Mouse (Mus musculus) MEL (cell line): Measurements from ENCODE around the gene Phlda1. TPM values are rescaled to one million over a fixed set of nuclear protein-coding genes. Genes with fewer than 3 reads are reported as not detected.

Experiments used
- DNase-seq: peaks from one replicate; pipeline ENCODE4 v3.0.0; 2011; ENCODE audit warnings: low read depth, low spot score
- H3K27ac ChIP-seq: 2 replicates; pipeline ENCODE4 v1.5.1; 2012; ENCODE audit warnings: low read depth, mild to moderate bottlenecking, control low read depth, low read length, moderate library complexity; ENCODE audit not compliant: control insufficient read depth
- H3K27me3 ChIP-seq, 2 experiments: fragments of 150-350 bp in 1 of 2; sonication (generic) in 1 of 2; 2 replicates each; pipeline ENCODE4 v1.6.1; 2012; ENCODE audit warnings: low read length in 2 of 2, mild to moderate bottlenecking in 2 of 2, improper control_type of control experiment in 1 of 2, moderate library complexity in 1 of 2; ENCODE audit not compliant: insufficient read depth in 2 of 2, control insufficient read depth in 1 of 2
- H3K36me3 ChIP-seq, 2 experiments: 2 replicates each; pipeline ENCODE4 v1.6.1; 2012 to 2014; ENCODE audit warnings: low read length in 2 of 2, improper control_type of control experiment in 1 of 2, inconsistent platforms in 1 of 2, mild to moderate bottlenecking in 1 of 2; ENCODE audit not compliant: insufficient read depth in 2 of 2, control insufficient read depth in 1 of 2
- H3K4me1 ChIP-seq, 2 experiments: fragments of 150-350 bp in 1 of 2; sonication (generic) in 1 of 2; 2 replicates each; pipeline ENCODE4 v1.6.1; 2012; ENCODE audit warnings: low read length in 2 of 2, improper control_type of control experiment in 1 of 2, mild to moderate bottlenecking in 1 of 2; ENCODE audit not compliant: insufficient read depth in 2 of 2, control insufficient read depth in 1 of 2
- H3K4me3 ChIP-seq, 2 experiments: fragments of 150-350 bp in 1 of 2; sonication (generic) in 1 of 2; 2 replicates each; pipeline ENCODE4 v1.5.1; 2012; ENCODE audit warnings: low read depth in 2 of 2, low read length in 2 of 2, mild to moderate bottlenecking in 2 of 2, moderate library complexity in 2 of 2, control low read depth in 1 of 2, improper control_type of control experiment in 1 of 2; ENCODE audit not compliant: control insufficient read depth in 1 of 2, insufficient read depth in 1 of 2
- H3K79me2 ChIP-seq: 2 replicates; pipeline ENCODE4 v1.6.1; 2012; ENCODE audit warnings: mild to moderate bottlenecking, low read length, moderate library complexity; ENCODE audit not compliant: control insufficient read depth, poor library complexity, insufficient read depth
- H3K9ac ChIP-seq: 2 replicates; pipeline ENCODE4 v1.6.1; 2012; ENCODE audit warnings: low read depth, mild to moderate bottlenecking, control low read depth, low read length, moderate library complexity; ENCODE audit not compliant: control insufficient read depth, poor library complexity, severe bottlenecking
- H3K9me3 ChIP-seq: fragments of 150-350 bp; sonication (generic); replicated peaks from 2 replicates; pipeline ENCODE4 v1.6.1; 2012; ENCODE audit warnings: mild to moderate bottlenecking, low read length, improper control_type of control experiment, moderate library complexity; ENCODE audit not compliant: insufficient read depth
- BHLHE40 ChIP-seq: IDR thresholded peaks from 2 replicates; pipeline ENCODE4 v1.6.1; 2012; ENCODE audit warnings: low read depth, mild to moderate bottlenecking, inconsistent platforms, low read length, improper control_type of control experiment, borderline replicate concordance
- CHD1 ChIP-seq: IDR thresholded peaks from 2 replicates; pipeline ENCODE4 v1.6.1; 2012; ENCODE audit warnings: low read depth, mild to moderate bottlenecking, inconsistent platforms, low read length, improper control_type of control experiment
- CHD2 ChIP-seq: IDR thresholded peaks from 2 replicates; pipeline ENCODE4 v1.6.1; 2011; ENCODE audit warnings: low read length, improper control_type of control experiment
- CTCF ChIP-seq, 3 experiments: IDR thresholded peaks in 2 of 3; conservative IDR thresholded peaks in 1 of 3; 2 replicates each; pipeline ENCODE4 v1.5.1; 2011 to 2012; ENCODE audit warnings: low read length in 3 of 3, low read depth in 2 of 3, mild to moderate bottlenecking in 2 of 3, improper control_type of control experiment in 1 of 3, inconsistent platforms in 1 of 3, mixed read lengths in 1 of 3, moderate library complexity in 1 of 3; ENCODE audit not compliant: control insufficient read depth in 1 of 3, insufficient read depth in 1 of 3, poor library complexity in 1 of 3, severe bottlenecking in 1 of 3
- E2F4 ChIP-seq: IDR thresholded peaks from 2 replicates; pipeline ENCODE4 v1.6.1; 2011; ENCODE audit warnings: low read depth, low read length, improper control_type of control experiment, borderline replicate concordance
- ELF1 ChIP-seq: IDR thresholded peaks from 2 replicates; pipeline ENCODE4 v1.6.1; 2014; ENCODE audit warnings: low read depth, mild to moderate bottlenecking, inconsistent platforms, low read length, improper control_type of control experiment, moderate library complexity
- EP300 ChIP-seq, 2 experiments: IDR thresholded peaks; 2 replicates each; pipeline ENCODE4 v1.6.1; 2011; ENCODE audit warnings: improper control_type of control experiment in 2 of 2, low read length in 2 of 2, low read depth in 1 of 2, mild to moderate bottlenecking in 1 of 2
- ETS1 ChIP-seq: IDR thresholded peaks from 2 replicates; pipeline ENCODE4 v1.6.1; 2012; ENCODE audit warnings: low read depth, mild to moderate bottlenecking, inconsistent platforms, low read length, improper control_type of control experiment, moderate library complexity
- GABPA ChIP-seq: IDR thresholded peaks from 2 replicates; pipeline ENCODE4 v1.6.1; 2012; ENCODE audit warnings: low read depth, mild to moderate bottlenecking, inconsistent platforms, low read length, improper control_type of control experiment, moderate library complexity
- GATA1 ChIP-seq: IDR thresholded peaks from 2 replicates; pipeline ENCODE4 v1.6.1; 2011; ENCODE audit warnings: low read depth, low read length, improper control_type of control experiment
- HCFC1 ChIP-seq: IDR thresholded peaks from 2 replicates; pipeline ENCODE4 v1.6.1; 2012; ENCODE audit warnings: low read depth, mild to moderate bottlenecking, inconsistent platforms, low read length, improper control_type of control experiment, moderate library complexity
- JUND ChIP-seq: IDR thresholded peaks from 2 replicates; pipeline ENCODE4 v1.6.1; 2011; ENCODE audit warnings: low read depth, mild to moderate bottlenecking, improper control_type of control experiment, low read length
- KAT2A ChIP-seq: conservative IDR thresholded peaks from 2 replicates; pipeline ENCODE4 v1.6.1; 2012; ENCODE audit warnings: low read depth, low read length, improper control_type of control experiment, inconsistent platforms
- MAFK ChIP-seq: IDR thresholded peaks from 2 replicates; pipeline ENCODE4 v1.6.1; 2011; ENCODE audit warnings: low read depth, mild to moderate bottlenecking, low read length, improper control_type of control experiment, borderline replicate concordance
- MAX ChIP-seq: IDR thresholded peaks from 2 replicates; pipeline ENCODE4 v1.6.1; 2011; ENCODE audit warnings: low read length, improper control_type of control experiment
- MAZ ChIP-seq: IDR thresholded peaks from 2 replicates; pipeline ENCODE4 v1.6.1; 2012; ENCODE audit warnings: low read depth, mild to moderate bottlenecking, inconsistent platforms, low read length, improper control_type of control experiment
- MEF2A ChIP-seq: IDR thresholded peaks from 2 replicates; pipeline ENCODE4 v1.6.1; 2014; ENCODE audit warnings: low read depth, mild to moderate bottlenecking, inconsistent platforms, low read length, improper control_type of control experiment; ENCODE audit not compliant: poor library complexity, insufficient replicate concordance, severe bottlenecking; ENCODE audit errors: extremely low read depth
- MXI1 ChIP-seq: IDR thresholded peaks from 2 replicates; pipeline ENCODE4 v1.6.1; 2011; ENCODE audit warnings: mild to moderate bottlenecking, low read depth, low read length, improper control_type of control experiment
- MYB ChIP-seq: IDR thresholded peaks from 2 replicates; pipeline ENCODE4 v1.6.1; 2011; ENCODE audit warnings: mild to moderate bottlenecking, low read depth, low read length, improper control_type of control experiment
- NELFE ChIP-seq: IDR thresholded peaks from 2 replicates; pipeline ENCODE4 v1.6.1; 2011; ENCODE audit warnings: low read depth, low read length, improper control_type of control experiment
- NRF1 ChIP-seq: IDR thresholded peaks from 2 replicates; pipeline ENCODE4 v1.6.1; 2014; ENCODE audit warnings: low read depth, mild to moderate bottlenecking, inconsistent platforms, low read length, improper control_type of control experiment, moderate library complexity; ENCODE audit not compliant: poor library complexity, insufficient read depth, severe bottlenecking
- POLR2A ChIP-seq, 2 experiments: IDR thresholded peaks; 2 replicates each; pipeline ENCODE4 v1.6.1; 2011 to 2012; ENCODE audit warnings: low read length in 2 of 2, mild to moderate bottlenecking in 2 of 2, control low read depth in 1 of 2, improper control_type of control experiment in 1 of 2, low read depth in 1 of 2, moderate library complexity in 1 of 2; ENCODE audit not compliant: control insufficient read depth in 1 of 2, insufficient read depth in 1 of 2, poor library complexity in 1 of 2
- POLR2AphosphoS2 ChIP-seq: IDR thresholded peaks from 2 replicates; pipeline ENCODE4 v1.6.1; 2011; ENCODE audit warnings: low read length, improper control_type of control experiment
- POLR2AphosphoS5 ChIP-seq: IDR thresholded peaks from 2 replicates; pipeline ENCODE4 v1.6.1; 2012; ENCODE audit warnings: low read depth, borderline replicate concordance, mild to moderate bottlenecking, inconsistent platforms, low read length, moderate library complexity, mixed read lengths
- RAD21 ChIP-seq: IDR thresholded peaks from 2 replicates; pipeline ENCODE4 v1.6.1; 2011; ENCODE audit warnings: mild to moderate bottlenecking, low read depth, low read length, improper control_type of control experiment
- RCOR1 ChIP-seq: IDR thresholded peaks from 2 replicates; pipeline ENCODE4 v1.6.1; 2012; ENCODE audit warnings: low read depth, mild to moderate bottlenecking, inconsistent platforms, low read length, improper control_type of control experiment
- SIN3A ChIP-seq: IDR thresholded peaks from 2 replicates; pipeline ENCODE4 v1.6.1; 2012; ENCODE audit warnings: low read length, improper control_type of control experiment, inconsistent platforms
- SMC3 ChIP-seq: IDR thresholded peaks from 2 replicates; pipeline ENCODE4 v1.6.1; 2011; ENCODE audit warnings: low read depth, low read length, improper control_type of control experiment
- TAL1 ChIP-seq: IDR thresholded peaks from 2 replicates; pipeline ENCODE4 v1.6.1; 2012; ENCODE audit warnings: mild to moderate bottlenecking, inconsistent platforms, low read length, moderate library complexity, mixed read lengths
- TBP ChIP-seq: IDR thresholded peaks from 2 replicates; pipeline ENCODE4 v1.8.0; 2011; ENCODE audit warnings: low read depth, low read length, improper control_type of control experiment
- TCF12 ChIP-seq: IDR thresholded peaks from 2 replicates; pipeline ENCODE4 v1.6.1; 2014; ENCODE audit warnings: low read depth, mild to moderate bottlenecking, inconsistent platforms, low read length, improper control_type of control experiment, moderate library complexity
- USF1 ChIP-seq: IDR thresholded peaks from 2 replicates; pipeline ENCODE4 v1.6.1; 2014; ENCODE audit warnings: low read depth, mild to moderate bottlenecking, inconsistent platforms, low read length, improper control_type of control experiment, moderate library complexity
- USF2 ChIP-seq, 2 experiments: IDR thresholded peaks; 2 replicates each; pipeline ENCODE4 v1.6.1; 2011 to 2012; ENCODE audit warnings: improper control_type of control experiment in 2 of 2, low read length in 2 of 2, borderline replicate concordance in 1 of 2, inconsistent platforms in 1 of 2, low read depth in 1 of 2, mild to moderate bottlenecking in 1 of 2; ENCODE audit not compliant: insufficient read depth in 1 of 2
- ZC3H11A ChIP-seq: IDR thresholded peaks from 2 replicates; pipeline ENCODE4 v1.6.1; 2012; ENCODE audit warnings: low read depth, mild to moderate bottlenecking, inconsistent platforms, low read length, improper control_type of control experiment
- ZKSCAN1 ChIP-seq: IDR thresholded peaks from 2 replicates; pipeline ENCODE4 v1.6.1; 2012; ENCODE audit warnings: low read depth, mild to moderate bottlenecking, inconsistent platforms, low read length, improper control_type of control experiment, moderate library complexity
- ZMIZ1 ChIP-seq: IDR thresholded peaks from 2 replicates; pipeline ENCODE4 v1.6.1; 2012; ENCODE audit warnings: low read depth, mild to moderate bottlenecking, inconsistent platforms, low read length, improper control_type of control experiment, moderate library complexity
- ZNF384 ChIP-seq: IDR thresholded peaks from 2 replicates; pipeline ENCODE4 v1.6.1; 2012; ENCODE audit warnings: low read depth, mild to moderate bottlenecking, inconsistent platforms, low read length, improper control_type of control experiment
- polyA plus RNA-seq, 2 experiments: library from polyadenylated mRNA; stranded (reverse) in 1 of 2; unstranded in 1 of 2; fragments of >175 nt in 1 of 2; fragments of >200 nt in 1 of 2; gene quantifications; 2 replicates each; pipeline versions ENCODE4 v1.2.1 to v1.2.4; 2012; ENCODE audit warnings: low replicate concordance in 2 of 2, low read depth in 1 of 2; ENCODE audit not compliant: insufficient read length in 2 of 2, insufficient read depth in 1 of 2, missing spikeins in 1 of 2
- total RNA-seq: library from RNA; depleted of rRNA; stranded (reverse); fragments of 300-350 nt; gene quantifications from 2 replicates; pipeline ENCODE4 v1.2.3, GENCODE M21; 2012

Gene Phlda1
- total and polyA plus RNA-seq, 3 experiments = 0.27 to 3.4 TPM; not detected in 1

DNA sequence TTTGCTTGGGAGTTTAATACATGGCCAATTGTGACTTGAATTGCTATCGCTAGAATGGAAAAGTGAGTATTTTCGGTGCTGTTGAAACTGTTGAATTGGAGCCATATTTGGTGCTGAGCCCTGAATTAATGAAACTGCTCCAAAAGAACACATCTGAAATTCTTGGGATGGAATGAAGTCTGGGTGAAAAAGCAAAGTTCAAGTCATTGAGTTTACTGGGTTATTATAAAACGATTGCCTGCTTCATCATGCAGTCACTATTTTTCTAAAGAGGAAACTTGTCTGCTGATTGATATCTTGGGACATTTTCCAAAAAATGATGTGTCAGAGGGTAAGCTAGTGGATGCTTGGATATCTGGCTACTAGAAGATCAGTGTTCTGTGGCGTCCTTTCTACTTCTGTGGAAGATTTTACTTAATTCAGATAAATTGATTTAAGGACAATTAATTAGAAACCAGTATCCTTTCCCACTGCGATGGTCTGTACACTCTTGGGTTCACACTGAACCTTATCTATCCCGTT, 29.0 kb upstream of the Phlda1 start:
- Histone ChIP-seq H3K4me3 (no peak overlapping the region; a peak in 1 of 4 replicates), H3K27ac (peak overlapping the region; percentile 21; the same call in 1 of the 2 replicates), H3K9ac (peak overlapping the region; percentile 12), H3K79me2 (peaks cover 81% of the 10 kb centered on the region), H3K9me3 (no peaks in the 10 kb centered on the region), H3K4me1 (peaks cover 27 to 43% of the 10 kb centered on the region in 2 experiments), H3K36me3 (peaks cover 15 to 74% of the 10 kb centered on the region in 2 experiments), H3K27me3 (no peaks in the 10 kb centered on the region)
- TF ChIP-seq MAX = no peak
- TF ChIP-seq HCFC1 = no peak
- no peak for TF ChIP-seq ZMIZ1
- no peak for TF ChIP-seq TAL1
- TF ChIP-seq RCOR1 = peak; percentile 42; the same call in 1 of the 2 replicates
- no peak for TF ChIP-seq KAT2A
- 0 out of 2 replicates have a peak, but pooled peaks have one; percentile 12 for TF ChIP-seq TCF12
- 0 out of 2 replicates have a peak, but pooled peaks have one; percentile 27 for TF ChIP-seq MXI1
- TF ChIP-seq CHD1 = no peak
- TF ChIP-seq JUND = no peak
- TF ChIP-seq ZNF384 = no peak
- no peak for TF ChIP-seq ZC3H11A
- no peak; the same call in 1 of the 2 replicates for TF ChIP-seq SIN3A
- no peak for TF ChIP-seq NELFE
- no peak for TF ChIP-seq USF2 (IDR thresholded peaks at IDR 0.05; ENCODE audit: borderline replicate concordance in 1 of 2, insufficient read depth in 1 of 2, low read depth in 1 of 2, low read length in 2 of 2)
- no peak for TF ChIP-seq ZKSCAN1
- TF ChIP-seq TBP = no peak
- TF ChIP-seq EP300 (IDR thresholded peaks at IDR 0.05; ENCODE audit: low read depth in 1 of 2, low read length in 2 of 2) = peak; percentile 10 to 40; a peak in 1 of 4 replicates
- TF ChIP-seq NRF1 = no peak
- TF ChIP-seq MAFK = no peak
- peak; percentile 42; the same call in 1 of the 2 replicates for TF ChIP-seq ETS1
- TF ChIP-seq POLR2AphosphoS2 = no peak
- TF ChIP-seq MAZ = no peak
- peak in 1 of 2 experiments; percentile 19; a peak in 1 of 4 replicates for TF ChIP-seq POLR2A (IDR thresholded peaks at IDR 0.05; ENCODE audit: control insufficient read depth in 1 of 2, insufficient read depth in 1 of 2, low read depth in 1 of 2, low read length in 2 of 2, poor library complexity in 1 of 2)
- no peak for TF ChIP-seq USF1
- TF ChIP-seq ELF1 = no peak
- TF ChIP-seq GATA1 = peak; percentile 49; the same call in 1 of the 2 replicates
- no peak for TF ChIP-seq MYB
- no peak for TF ChIP-seq E2F4
- TF ChIP-seq SMC3 = 0 out of 2 replicates have a peak, but pooled peaks have one; percentile 11
- no peak for TF ChIP-seq RAD21
- TF ChIP-seq POLR2AphosphoS5 = no peak
- TF ChIP-seq CHD2 = no peak
- TF ChIP-seq MEF2A = no peak
- no peak for TF ChIP-seq CTCF (IDR thresholded peaks at IDR 0.05 in 2 of 3, conservative IDR thresholded peaks at IDR 0.05 in 1 of 3; ENCODE audit: control insufficient read depth in 1 of 3, insufficient read depth in 1 of 3, low read depth in 2 of 3, low read length in 3 of 3, poor library complexity in 1 of 3, severe bottlenecking in 1 of 3)
- no peak for TF ChIP-seq GABPA
- TF ChIP-seq BHLHE40 = no peak
- peak; percentile 63 for DNase-seq
